Mouse (Mus musculus) lung, postnatal 0 days (tissue): ENCODE measurements around the gene Syne2. TPM values are rescaled to one million over a fixed set of nuclear protein-coding genes. Genes with fewer than 3 reads are reported as not detected.

Experiments used
- ATAC-seq: fragments of 200-750 bp; cut with Nextera tagmentation; 2 replicates; pipeline ENCODE4 v1.8.0; 2017; ENCODE audit warnings: moderate library complexity
- DNase-seq: peaks from one replicate; pipeline ENCODE4 v3.0.0-alpha.2; 2016; ENCODE audit warnings: low spot score
- H3K27ac ChIP-seq: fragments of 300-500 bp; sonication (generic); 2 replicates; pipeline ENCODE4 v1.5.1; 2014; ENCODE audit warnings: antibody characterized with exemption, mild to moderate bottlenecking, low read length, mixed read lengths
- H3K27me3 ChIP-seq: fragments of 300-500 bp; sonication (generic); replicated peaks from 2 replicates; pipeline ENCODE4 v1.6.1; 2014; ENCODE audit warnings: low read length, mixed read lengths; ENCODE audit not compliant: insufficient read depth
- H3K36me3 ChIP-seq: fragments of 300-500 bp; sonication (generic); 2 replicates; pipeline ENCODE4 v1.6.1; 2014; ENCODE audit warnings: low read length, mixed read lengths; ENCODE audit not compliant: insufficient read depth
- H3K4me1 ChIP-seq: fragments of 300-500 bp; sonication (generic); 2 replicates; pipeline ENCODE4 v1.6.1; 2014; ENCODE audit warnings: antibody characterized with exemption, low read depth, low read length, mixed read lengths; ENCODE audit not compliant: insufficient read depth
- H3K4me2 ChIP-seq: fragments of 300-500 bp; sonication (generic); replicated peaks from 2 replicates; pipeline ENCODE4 v1.6.1; 2014; ENCODE audit warnings: low read depth, mild to moderate bottlenecking, low read length, moderate library complexity, mixed read lengths
- H3K4me3 ChIP-seq: fragments of 300-500 bp; sonication (generic); 2 replicates; pipeline ENCODE4 v1.5.1; 2014; ENCODE audit warnings: low read depth, low read length
- H3K9ac ChIP-seq: fragments of 300-500 bp; sonication (generic); replicated peaks from 2 replicates; pipeline ENCODE4 v1.6.1; 2014; ENCODE audit warnings: low read depth, mild to moderate bottlenecking
- H3K9me3 ChIP-seq: fragments of 300-500 bp; sonication (generic); 2 replicates; pipeline ENCODE4 v1.6.1; 2016; ENCODE audit warnings: low read length, mixed read lengths
- CTCF ChIP-seq: IDR thresholded peaks from 2 replicates; pipeline ENCODE4 v1.5.1; 2016; ENCODE audit warnings: antibody characterized with exemption, mild to moderate bottlenecking
- EP300 ChIP-seq: IDR thresholded peaks from 2 replicates; pipeline ENCODE4 v1.6.1; 2016; ENCODE audit warnings: antibody characterized with exemption, mild to moderate bottlenecking, control low read depth
- WGBS: fragments of 180-500 bp; shearing (Covaris S2); extraction: QIAGEN DNeasy Blood & Tissue Kit; methylation state at CpG from one replicate; pipeline ENCODE4 v1.1.7; 2014; 5-methylcytosine and 5-hydroxymethylcytosine counted together
- polyA plus RNA-seq: library from polyadenylated mRNA; unstranded; fragments of >200 nt; fragmentation: Nextera tagmentation; extraction: Ambion mirVana; gene quantifications from 2 replicates; pipeline ENCODE4 v1.2.1, GENCODE M21; 2015

Gene Syne2
- polyA plus RNA-seq, 1 experiment from 2014 or later: 41.8 TPM

GRCm38 (mm10) chr12:76015026-76015425 is 197.1 kb downstream of the Syne2 start:
- Histone ChIP-seq H3K4me2 (peak overlapping the region; percentile 33), H3K27ac (peak overlapping the region; percentile 63)
- DNase-seq: peak; percentile 90

GRCm38 (mm10) chr12:76015489-76015888 is 197.6 kb downstream of the Syne2 start:
- 47% methylated on average over 11 of the region's 11 CpGs for WGBS
- DNase-seq: peak; percentile 61
- H3K36me3 ChIP-seq: peaks cover 3% of the 10 kb centered on the region
- H3K27me3 ChIP-seq: no peaks in the 10 kb centered on the region
- TF ChIP-seq EP300 (no peak), CTCF (no peak)
- no peaks in the 10 kb centered on the region for H3K4me1 ChIP-seq
- no peaks in the 10 kb centered on the region for H3K9me3 ChIP-seq
- H3K4me2 ChIP-seq: peak overlapping the region; percentile 33
- peak overlapping the region; percentile 63 for H3K27ac ChIP-seq
- H3K4me3 ChIP-seq: no peak overlapping the region
- peak; percentile 53 for ATAC-seq
- H3K9ac ChIP-seq: no peak overlapping the region

More at GRCm38 (mm10) chr12:76015026-76015425, 197.1 kb downstream of the Syne2 start:
- Histone ChIP-seq H3K4me3 (no peak overlapping the region), H3K27me3 (no peaks in the 10 kb centered on the region), H3K36me3 (no peaks in the 10 kb centered on the region; the same call in 1 of the 2 replicates), H3K9ac (no peak overlapping the region), H3K9me3 (no peaks in the 10 kb centered on the region), H3K4me1 (no peaks in the 10 kb centered on the region)
- ATAC-seq: peak; percentile 94
- TF ChIP-seq EP300: peak; percentile 50; the same call in 1 of the 2 replicates
- TF ChIP-seq CTCF: no peak
- 50% methylated on average over 14 of the region's 15 CpGs for WGBS

GRCm38 (mm10) chr12:76016123-76017101 is 198.5 kb downstream of the Syne2 start:
- 67% methylated on average over 14 of the region's 14 CpGs for WGBS
- DNase-seq: peak; percentile 87
- H3K27ac ChIP-seq: peak overlapping the region; percentile 32; the same call in 1 of the 2 replicates

GRCm38 (mm10) chr12:76018640-76019039 is 200.7 kb downstream of the Syne2 start:
- H3K27me3 ChIP-seq: no peaks in the 10 kb centered on the region
- 40% methylated on average over 8 of the region's 8 CpGs for WGBS
- no peak overlapping the region for H3K27ac ChIP-seq
- H3K36me3 ChIP-seq: peaks cover 16% of the 10 kb centered on the region
- H3K9me3 ChIP-seq: no peaks in the 10 kb centered on the region
- no peaks in the 10 kb centered on the region for H3K4me1 ChIP-seq
- no peak for ATAC-seq
- DNase-seq: peak; percentile 19
- H3K9ac ChIP-seq: no peak overlapping the region
- H3K4me3 ChIP-seq: no peak overlapping the region
- no peak for TF ChIP-seq EP300
- no peak for TF ChIP-seq CTCF
- H3K4me2 ChIP-seq: no peak overlapping the region

More at GRCm38 (mm10) chr12:76016123-76017101, 198.5 kb downstream of the Syne2 start:
- Histone ChIP-seq H3K36me3 (peaks cover 6% of the 10 kb centered on the region), H3K9me3 (no peaks in the 10 kb centered on the region), H3K4me3 (no peak overlapping the region), H3K9ac (no peak overlapping the region), H3K4me2 (no peak overlapping the region), H3K27me3 (no peaks in the 10 kb centered on the region), H3K4me1 (no peaks in the 10 kb centered on the region)
- TF ChIP-seq CTCF (peak; percentile 97), EP300 (no peak)
- peak; percentile 37 for ATAC-seq

GRCm38 (mm10) chr12:76042301-76042700 is 224.4 kb downstream of the Syne2 start:
- no peak for ATAC-seq
- TF ChIP-seq CTCF (no peak), EP300 (no peak)
- no peak overlapping the region for H3K4me2 ChIP-seq
- H3K9ac ChIP-seq: no peak overlapping the region
- WGBS: 84% methylated on average over 8 of the region's 8 CpGs
- no peak overlapping the region for H3K4me3 ChIP-seq
- no peaks in the 10 kb centered on the region for H3K9me3 ChIP-seq
- no peak overlapping the region for H3K27ac ChIP-seq
- no peak for DNase-seq
- no peaks in the 10 kb centered on the region for H3K27me3 ChIP-seq
- H3K36me3 ChIP-seq: peaks cover 44% of the 10 kb centered on the region; the same call in 1 of the 2 replicates
- no peaks in the 10 kb centered on the region for H3K4me1 ChIP-seq

GRCm38 (mm10) chr12:76046561-76046960 is 228.6 kb downstream of the Syne2 start:
- DNase-seq: peak; percentile 88
- Histone ChIP-seq H3K4me2 (no peak overlapping the region), H3K27me3 (no peaks in the 10 kb centered on the region), H3K9ac (no peak overlapping the region), H3K4me1 (no peaks in the 10 kb centered on the region), H3K9me3 (no peaks in the 10 kb centered on the region), H3K4me3 (no peak overlapping the region), H3K36me3 (peaks cover 31% of the 10 kb centered on the region; the same call in 1 of the 2 replicates), H3K27ac (peak overlapping the region; percentile 29; the same call in 1 of the 2 replicates)
- peak; percentile 97 for ATAC-seq
- WGBS: 53% methylated on average over 6 of the region's 6 CpGs
- TF ChIP-seq EP300 (peak; percentile 94), CTCF (no peak)
